Mouse (Mus musculus): ENCODE measurements around the gene Mybphl. TPM values are rescaled to one million over a fixed set of nuclear protein-coding genes. Genes with fewer than 3 reads are reported as not detected.

Gene Mybphl
- polyA plus RNA-seq, 1 experiment: not detected

DNA sequence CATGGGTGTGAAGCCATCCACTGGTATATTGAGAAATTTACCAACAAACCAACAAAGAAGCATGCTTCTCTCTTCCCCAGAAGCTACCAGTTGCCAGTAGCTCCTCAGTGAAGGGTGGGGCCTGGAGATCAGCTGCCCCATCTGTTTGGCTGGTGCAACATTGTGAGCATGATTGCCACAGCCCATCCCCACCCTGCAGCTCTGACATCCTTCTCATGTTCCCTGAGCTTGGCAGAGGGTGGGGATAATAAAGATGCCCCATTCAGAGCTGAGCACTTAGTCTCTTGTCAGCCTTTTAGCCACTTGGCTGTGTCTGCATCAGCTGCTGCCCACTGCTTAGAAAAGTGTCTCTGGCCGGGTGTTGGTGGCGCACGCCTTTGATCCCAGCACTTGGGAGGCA is 41.7 kb upstream of the Mybphl start:
- H3K79me2 ChIP-seq (ENCODE audit: control insufficient read depth, insufficient read depth): no peaks in the 10 kb centered on the region
- no peak overlapping the region for H3K4me2 ChIP-seq (ENCODE audit: low read depth)
- no peaks in the 10 kb centered on the region for H3K36me3 ChIP-seq (ENCODE audit: control insufficient read depth, insufficient read depth)
- TF ChIP-seq MAX (IDR thresholded peaks at IDR 0.05; ENCODE audit: low read depth) (no peak), MYOG (IDR thresholded peaks at IDR 0.05; ENCODE audit: control insufficient read depth in 1 of 3, insufficient read depth in 1 of 3, insufficient read length in 2 of 3, low read depth in 2 of 3) (peak in 2 of 3 experiments; percentile 16 to 89), TCF12 (IDR thresholded peaks at IDR 0.05; ENCODE audit: insufficient read depth, poor library complexity, severe bottlenecking) (peak; percentile 7), MYOD1 (IDR thresholded peaks at IDR 0.05; ENCODE audit: control insufficient read depth in 1 of 3, insufficient read length in 2 of 3, low read depth in 2 of 3) (peak in 2 of 3 experiments; percentile 29 to 81), USF1 (IDR thresholded peaks at IDR 0.05; ENCODE audit: low read depth) (no peak), CEBPB (IDR thresholded peaks at IDR 0.05; ENCODE audit: insufficient read depth, poor library complexity, severe bottlenecking) (peak; percentile 68; the same call in 1 of the 2 replicates), TCF3 (IDR thresholded peaks at IDR 0.05; ENCODE audit: insufficient read length, low read depth) (peak; percentile 51)
- H3K4me3 ChIP-seq: no peak overlapping the region
- no peaks in the 10 kb centered on the region for H3K27me3 ChIP-seq (ENCODE audit: control insufficient read depth, insufficient read depth, insufficient read length)
- H3ac ChIP-seq (ENCODE audit: control insufficient read depth, insufficient read length): no peak overlapping the region

DNA sequence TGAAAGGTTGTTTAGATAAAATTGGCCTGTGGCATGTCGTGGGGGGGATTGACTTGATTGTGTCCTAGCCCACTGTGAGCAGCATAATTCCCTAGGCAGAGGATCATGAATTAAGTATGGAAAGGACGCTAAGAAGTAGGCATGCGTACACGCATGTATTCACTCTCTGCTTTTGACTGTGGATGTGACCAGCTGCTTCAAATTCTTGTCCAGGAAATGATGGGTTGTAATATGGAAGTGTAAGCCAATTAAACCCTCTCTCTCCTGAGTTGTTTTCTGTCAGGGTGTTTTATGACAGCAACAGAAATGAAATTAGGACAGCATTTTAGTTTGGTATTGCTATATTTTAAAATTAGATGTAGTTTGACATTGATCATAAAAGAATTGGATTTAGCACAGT is 39.9 kb upstream of the Mybphl start:
- no peak for TF ChIP-seq MYOD1 (IDR thresholded peaks at IDR 0.05; ENCODE audit: control insufficient read depth in 1 of 3, insufficient read length in 2 of 3, low read depth in 2 of 3)
- TF ChIP-seq E2F4 (IDR thresholded peaks at IDR 0.05; ENCODE audit: insufficient read depth): no peak
- no peaks in the 10 kb centered on the region for H3K79me2 ChIP-seq (ENCODE audit: control insufficient read depth, insufficient read depth)

DNA sequence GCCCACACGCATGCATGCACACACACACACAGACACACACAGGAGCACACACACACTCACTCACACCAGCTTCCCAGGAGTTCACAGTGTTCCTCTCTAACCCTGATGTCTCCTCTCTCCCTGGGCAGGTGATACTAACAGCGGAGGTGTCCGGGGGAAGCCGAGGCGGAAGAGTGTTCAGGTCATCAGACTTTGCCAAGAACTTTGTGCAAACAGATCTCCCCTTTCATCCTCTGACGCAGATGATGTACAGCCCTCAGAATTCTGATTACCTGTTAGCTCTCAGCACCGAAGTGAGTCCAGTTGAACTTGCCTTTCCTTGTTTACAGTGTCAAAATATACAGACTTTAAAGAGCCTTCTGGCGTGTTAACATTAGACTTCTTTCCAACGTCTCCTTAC is 39.2 kb upstream of the Mybphl start:
- H3K4me3 ChIP-seq: no peak overlapping the region
- no peaks in the 10 kb centered on the region for H3K79me2 ChIP-seq (ENCODE audit: control insufficient read depth, insufficient read depth)
- H3K4me2 ChIP-seq (ENCODE audit: low read depth): no peak overlapping the region
- no peaks in the 10 kb centered on the region for H3K36me3 ChIP-seq (ENCODE audit: control insufficient read depth, insufficient read depth)
- TF ChIP-seq REST (IDR thresholded peaks at IDR 0.05; ENCODE audit: insufficient read depth, insufficient read length) (no peak), TCF12 (IDR thresholded peaks at IDR 0.05; ENCODE audit: insufficient read depth, poor library complexity, severe bottlenecking) (no peak), TCF3 (IDR thresholded peaks at IDR 0.05; ENCODE audit: insufficient read length, low read depth) (no peak)
- no peak overlapping the region for H3ac ChIP-seq (ENCODE audit: control insufficient read depth, insufficient read length)
- no peaks in the 10 kb centered on the region for H3K27me3 ChIP-seq (ENCODE audit: control insufficient read depth, insufficient read depth, insufficient read length)

More for the DNA sequence above, 39.9 kb upstream of the Mybphl start:
- Histone ChIP-seq H3K36me3 (ENCODE audit: control insufficient read depth, insufficient read depth) (no peaks in the 10 kb centered on the region), H3ac (ENCODE audit: control insufficient read depth, insufficient read length) (no peak overlapping the region), H3K4me2 (ENCODE audit: low read depth) (no peak overlapping the region), H3K27me3 (ENCODE audit: control insufficient read depth, insufficient read depth, insufficient read length) (no peaks in the 10 kb centered on the region), H3K4me3 (no peak overlapping the region)

DNA sequence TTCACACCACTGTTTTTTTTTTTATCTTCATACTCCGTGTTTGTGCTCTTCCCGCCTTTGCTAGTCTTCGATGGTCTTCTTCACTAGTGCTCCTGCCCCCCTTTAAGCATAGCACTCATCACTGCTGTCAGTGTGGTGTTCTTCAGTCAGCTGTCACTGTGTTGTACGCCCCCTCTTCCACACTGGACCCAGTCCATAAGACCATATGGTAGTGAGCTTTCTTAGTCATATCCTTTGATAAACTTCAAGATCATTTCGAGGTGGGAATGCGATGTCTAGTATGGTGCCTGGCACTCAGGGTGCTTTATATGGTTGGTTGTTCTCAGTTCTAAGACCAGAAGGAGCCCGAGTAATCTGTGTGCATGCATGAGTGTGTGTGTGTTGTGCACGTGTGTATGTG is 37.4 kb upstream of the Mybphl start:
- H3ac ChIP-seq (ENCODE audit: control insufficient read depth, insufficient read length): no peak overlapping the region
- no peak overlapping the region for H3K4me3 ChIP-seq
- TF ChIP-seq SRF (IDR thresholded peaks at IDR 0.05; ENCODE audit: control insufficient read depth, insufficient read length, low read depth): no peak
- TF ChIP-seq MYOD1 (IDR thresholded peaks at IDR 0.05; ENCODE audit: control insufficient read depth in 1 of 3, insufficient read length in 2 of 3, low read depth in 2 of 3): peak in 1 of 3 experiments; percentile 19
- TF ChIP-seq POLR2A (IDR thresholded peaks at IDR 0.05; ENCODE audit: insufficient read length, low read depth): no peak
- no peak for TF ChIP-seq TCF3 (IDR thresholded peaks at IDR 0.05; ENCODE audit: insufficient read length, low read depth)
- H3K4me2 ChIP-seq (ENCODE audit: low read depth): no peak overlapping the region
- H3K79me2 ChIP-seq (ENCODE audit: control insufficient read depth, insufficient read depth): no peaks in the 10 kb centered on the region
- no peaks in the 10 kb centered on the region for H3K27me3 ChIP-seq (ENCODE audit: control insufficient read depth, insufficient read depth, insufficient read length)
- no peaks in the 10 kb centered on the region for H3K36me3 ChIP-seq (ENCODE audit: control insufficient read depth, insufficient read depth)

DNA sequence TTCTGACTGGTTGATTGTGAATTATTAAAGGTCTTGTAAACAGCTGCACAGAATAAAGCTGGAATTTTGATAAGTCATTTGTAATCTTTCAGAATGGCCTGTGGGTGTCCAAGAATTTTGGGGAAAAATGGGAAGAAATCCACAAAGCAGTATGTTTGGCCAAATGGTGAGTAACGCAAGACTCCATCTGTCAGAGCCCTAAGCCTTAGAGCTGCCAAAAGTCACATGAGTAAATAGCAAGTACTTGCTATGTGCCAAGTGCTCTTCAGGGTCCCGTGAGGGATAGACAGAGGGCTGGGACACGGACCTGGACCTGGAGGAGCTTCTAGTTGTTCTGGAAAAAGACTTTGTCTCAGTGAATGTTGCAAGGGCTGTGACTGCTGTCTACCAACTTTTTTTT is 36.8 kb upstream of the Mybphl start:
- TF ChIP-seq TCF12 (IDR thresholded peaks at IDR 0.05; ENCODE audit: insufficient read depth, poor library complexity, severe bottlenecking): no peak
- TF ChIP-seq MYOD1 (IDR thresholded peaks at IDR 0.05; ENCODE audit: control insufficient read depth in 1 of 3, insufficient read length in 2 of 3, low read depth in 2 of 3): no peak
- no peak for TF ChIP-seq USF1 (IDR thresholded peaks at IDR 0.05; ENCODE audit: low read depth)
- no peak for TF ChIP-seq REST (IDR thresholded peaks at IDR 0.05; ENCODE audit: insufficient read depth, insufficient read length)
- no peak for TF ChIP-seq CEBPB (IDR thresholded peaks at IDR 0.05; ENCODE audit: insufficient read depth, poor library complexity, severe bottlenecking)
- TF ChIP-seq TCF3 (IDR thresholded peaks at IDR 0.05; ENCODE audit: insufficient read length, low read depth): no peak
- TF ChIP-seq POLR2A (IDR thresholded peaks at IDR 0.05; ENCODE audit: insufficient read length, low read depth): no peak
- no peak for TF ChIP-seq E2F4 (IDR thresholded peaks at IDR 0.05; ENCODE audit: insufficient read depth)
- no peak for TF ChIP-seq POLR2AphosphoS2 (IDR thresholded peaks at IDR 0.05; ENCODE audit: insufficient read length, low read depth)
- peak overlapping the region; percentile 58 for H3K4me2 ChIP-seq (ENCODE audit: low read depth)
- H3K36me3 ChIP-seq (ENCODE audit: control insufficient read depth, insufficient read depth): no peaks in the 10 kb centered on the region

DNA sequence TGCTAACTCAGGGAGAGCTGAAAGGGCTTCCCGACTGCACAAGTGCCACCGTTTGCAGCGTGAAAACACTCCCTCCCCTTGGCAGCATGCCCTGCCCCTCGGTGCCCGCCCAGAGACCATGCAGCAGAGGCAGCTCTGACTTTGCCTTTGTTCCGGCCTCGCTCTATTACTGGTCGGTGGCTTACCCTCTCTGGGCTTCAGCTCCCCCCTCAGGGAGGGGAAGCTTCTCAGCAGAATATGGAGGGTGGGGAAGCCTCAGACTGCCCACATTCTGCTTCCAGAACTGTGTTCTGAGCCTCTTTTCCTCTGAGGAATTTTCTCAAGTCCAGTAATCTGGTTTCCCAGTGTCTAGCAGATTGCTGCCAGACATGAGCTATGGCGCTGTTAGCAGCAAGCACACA is 36.3 kb upstream of the Mybphl start:
- Histone ChIP-seq H3ac (ENCODE audit: control insufficient read depth, insufficient read length) (no peak overlapping the region), H3K36me3 (ENCODE audit: control insufficient read depth, insufficient read depth) (no peaks in the 10 kb centered on the region), H3K4me3 (no peak overlapping the region), H3K27me3 (ENCODE audit: control insufficient read depth, insufficient read depth, insufficient read length) (peaks cover 6% of the 10 kb centered on the region), H3K4me2 (ENCODE audit: low read depth) (peak overlapping the region; percentile 58), H3K79me2 (ENCODE audit: control insufficient read depth, insufficient read depth) (no peaks in the 10 kb centered on the region)
- TF ChIP-seq MYOG (IDR thresholded peaks at IDR 0.05; ENCODE audit: control insufficient read depth in 1 of 3, insufficient read depth in 1 of 3, insufficient read length in 2 of 3, low read depth in 2 of 3) (peak in 1 of 3 experiments; percentile 17), MYOD1 (IDR thresholded peaks at IDR 0.05; ENCODE audit: control insufficient read depth in 1 of 3, insufficient read length in 2 of 3, low read depth in 2 of 3) (no peak)

More for the DNA sequence above, 36.8 kb upstream of the Mybphl start:
- Histone ChIP-seq H3K27me3 (ENCODE audit: control insufficient read depth, insufficient read depth, insufficient read length) (peaks cover 2% of the 10 kb centered on the region), H3K4me3 (no peak overlapping the region), H3ac (ENCODE audit: control insufficient read depth, insufficient read length) (no peak overlapping the region), H3K79me2 (ENCODE audit: control insufficient read depth, insufficient read depth) (no peaks in the 10 kb centered on the region)

Measured in myocyte (in vitro differentiated cells).